Mouse (Mus musculus) left cerebral cortex, adult 18-20 months (tissue): ENCODE measurements around the gene Slc6a16. TPM values are rescaled to one million over a fixed set of nuclear protein-coding genes. Genes with fewer than 3 reads are reported as not detected.
A peak's percentile ranks its signal among the peaks of the same experiment; 100 is the strongest.

Source experiments
- DNase-seq, 2 experiments: peaks; one replicate each; pipeline ENCODE4 v3.0.0; 2021 to 2022; ENCODE audit warnings: low spot score in 2 of 2, mixed read lengths in 1 of 2
- total RNA-seq, 2 experiments: library from RNA; stranded (reverse); gene quantifications; 2 replicates each; pipeline ENCODE4 v1.2.3; 2021

Slc6a16 gene
- total RNA-seq, 2 experiments from 2014 or later, result 1.7 to 1.9 TPM

GRCm38 (mm10) chr7:45215673-45216441, 25.0 kb upstream of the Slc6a16 start, which contains the start of gene Tead2:
Gene Tead2, plus strand, starts transcription at chr7:45215753.
- DNase-seq, result no peak

GRCm38 (mm10) chr7:45216442-45217183, 24.3 kb upstream of the Slc6a16 start:
- no peak for DNase-seq

GRCm38 (mm10) chr7:45221680-45222079, 19.2 kb upstream of the Slc6a16 start:
- no peak for DNase-seq

- no peak for DNase-seq
These were observed 16.1 kb upstream of the Slc6a16 start for GRCm38 (mm10) chr7:45224826-45225225.

- no peak for DNase-seq
These were observed 14.5 kb upstream of the Slc6a16 start for GRCm38 (mm10) chr7:45226421-45226820.

- no peak for DNase-seq
These were observed 12.3 kb upstream of the Slc6a16 start for GRCm38 (mm10) chr7:45228548-45228947.

GRCm38 (mm10) chr7:45229046-45229445, 11.8 kb upstream of the Slc6a16 start:
- no peak for DNase-seq

GRCm38 (mm10) chr7:45229459-45230203, 11.3 kb upstream of the Slc6a16 start:
- no peak for DNase-seq

GRCm38 (mm10) chr7:45231192-45231591, 9.7 kb upstream of the Slc6a16 start:
- DNase-seq, result no peak

- DNase-seq, result no peak
These were observed 8.9 kb upstream of the Slc6a16 start for GRCm38 (mm10) chr7:45231941-45232340.

- DNase-seq, result peak in 1 of 2 experiments; percentile 52
These were observed 8.0 kb upstream of the Slc6a16 start for GRCm38 (mm10) chr7:45232716-45233465.

GRCm38 (mm10) chr7:45233580-45234332, 7.1 kb upstream of the Slc6a16 start:
- DNase-seq, result peak; percentile 85 to 88

- DNase-seq, result no peak
These were observed 6.5 kb upstream of the Slc6a16 start for GRCm38 (mm10) chr7:45234333-45234841.

- peak in 1 of 2 experiments; percentile 22 for DNase-seq
These were observed 5.8 kb upstream of the Slc6a16 start for GRCm38 (mm10) chr7:45234922-45235571.

GRCm38 (mm10) chr7:45235656-45236180, 5.2 kb upstream of the Slc6a16 start:
- no peak for DNase-seq

- DNase-seq, result no peak
These were observed 2.9 kb upstream of the Slc6a16 start for GRCm38 (mm10) chr7:45237747-45238699.

GRCm38 (mm10) chr7:45238723-45239496, 2.0 kb upstream of the Slc6a16 start, which contains the start of gene Cd37:
Gene Cd37, minus strand, starts transcription at chr7:45239115.
- no peak for DNase-seq
